Mouse (Mus musculus): ENCODE results near the gene Cactin. TPM values are rescaled to one million over a fixed set of nuclear protein-coding genes. Genes with fewer than 3 reads are reported as not detected.

Cactin gene
- total RNA-seq, 2 experiments from 2014 or later = 24.7 to 25.6 TPM

GRCm38 (mm10) chr10:81363436-81364346 is 42.8 kb downstream of the Cactin start:
- DNase-seq (ENCODE audit: low spot score in 2 of 2) = no peak

GRCm38 (mm10) chr10:81364666-81365065 is 43.8 kb downstream of the Cactin start:
- no peak for DNase-seq (ENCODE audit: low spot score in 2 of 2)

- no peak for DNase-seq (ENCODE audit: low spot score in 2 of 2)
Observed at GRCm38 (mm10) chr10:81365073-81365472, 44.2 kb downstream of the Cactin start.

- no peak for DNase-seq (ENCODE audit: low spot score in 2 of 2)
Observed at GRCm38 (mm10) chr10:81365672-81366476, 45.0 kb downstream of the Cactin start, which contains the start of gene 4930404N11Rik. TSS of gene 4930404N11Rik (minus strand) at chr10:81365816.

- no peak for DNase-seq (ENCODE audit: low spot score in 2 of 2)
Observed at GRCm38 (mm10) chr10:81366477-81367206, 45.7 kb downstream of the Cactin start.

GRCm38 (mm10) chr10:81367207-81367495 is 46.2 kb downstream of the Cactin start:
- no peak for DNase-seq (ENCODE audit: low spot score in 2 of 2)

- DNase-seq (ENCODE audit: low spot score in 2 of 2) = no peak
Observed at GRCm38 (mm10) chr10:81375322-81375721, 54.4 kb downstream of the Cactin start.

Small RNAs within 50 kb of the gene (microRNA-seq; reads per million reads assigned to microRNA genes)
- 39.1 to 42.3 reads per million in 2 experiments for gene Mir3057

Other genes with a start within 250 kb of the Cactin start
- gene Creb3l3, start 222.2 kb upstream of the Cactin start, total RNA-seq (2021) = under 1 TPM; 0.41 to 0.45 TPM
- gene Map2k2, start 215.2 kb upstream of the Cactin start, total RNA-seq (2021) = 100 to 1,000 TPM; 139 to 150 TPM
- gene Zbtb7a, start 185.9 kb upstream of the Cactin start, total RNA-seq (2021) = 10 to 100 TPM; 38.4 to 45.2 TPM
- 10 to 100 TPM; 26.7 to 29.7 TPM for gene Pias4, start 153.2 kb upstream of the Cactin start, total RNA-seq (2021)
- 1,000 to 10,000 TPM; 1,075 to 1,131 TPM for gene Eef2, start 144.5 kb upstream of the Cactin start, total RNA-seq (2021)
- gene Dapk3, start 138.1 kb upstream of the Cactin start, total RNA-seq (2021) = 10 to 100 TPM; 66.1 to 67.9 TPM
- gene 4930442H23Rik, start 137.3 kb upstream of the Cactin start, total RNA-seq (2021) = not detected
- under 1 TPM in 1 of 2 experiments, not detected in 1; 0.18 TPM for gene Nmrk2, start 119.1 kb upstream of the Cactin start, total RNA-seq (2021)
- 100 to 1,000 TPM; 170 to 177 TPM for gene Atcay, start 90.3 kb upstream of the Cactin start, total RNA-seq (2021)
- gene Zfr2, start 87.9 kb upstream of the Cactin start, total RNA-seq (2021) = 10 to 100 TPM; 58.0 to 66.8 TPM
- 100 to 1,000 TPM; 222 to 266 TPM for gene Matk, start 68.2 kb upstream of the Cactin start, total RNA-seq (2021)
- 10 to 100 TPM; 36.1 to 42.5 TPM for gene Mrpl54, start 54.2 kb upstream of the Cactin start, total RNA-seq (2021)
- gene Apba3, start 54.1 kb upstream of the Cactin start, total RNA-seq (2021) = 10 to 100 TPM; 31.3 to 37.4 TPM
- 1 to 10 TPM; 1.4 to 2.3 TPM for gene Tjp3, start 29.5 kb upstream of the Cactin start, total RNA-seq (2021)
- 100 to 1,000 TPM; 305 to 311 TPM for gene Pip5k1c, start 28.1 kb upstream of the Cactin start, total RNA-seq (2021)
- 1 to 10 TPM; 1.9 to 2.9 TPM for gene Tbxa2r, start 7.6 kb downstream of the Cactin start, total RNA-seq (2021)
- 1 to 10 TPM in 1 of 2 experiments, under 1 TPM in 1; 0.94 to 1.2 TPM for gene Gipc3, start 22.2 kb downstream of the Cactin start, total RNA-seq (2021)
- 10 to 100 TPM; 25.1 to 30.9 TPM for gene Hmg20b, start 29.4 kb downstream of the Cactin start, total RNA-seq (2021)
- gene Mfsd12, start 36.4 kb downstream of the Cactin start, total RNA-seq (2021) = 10 to 100 TPM; 37.0 to 40.8 TPM
- under 1 TPM; 0.57 to 0.74 TPM for gene 4930404N11Rik, start 44.7 kb downstream of the Cactin start, total RNA-seq (2021)
- 10 to 100 TPM; 81.2 to 85.2 TPM for gene Fzr1, start 57.4 kb downstream of the Cactin start, total RNA-seq (2021)
- 10 to 100 TPM; 72.0 to 77.3 TPM for gene Dohh, start 63.3 kb downstream of the Cactin start, total RNA-seq (2021)
- gene Gm48551, start 63.4 kb downstream of the Cactin start, total RNA-seq (2021) = 1 to 10 TPM; 2.3 to 4.5 TPM
- gene Gm48552, start 67.9 kb downstream of the Cactin start, total RNA-seq (2021) = 1 to 10 TPM; 1.1 to 3.5 TPM
- gene Smim24, start 71.9 kb downstream of the Cactin start, total RNA-seq (2021) = 1 to 10 TPM; 2.6 to 3.0 TPM
- gene Nfic, start 134.5 kb downstream of the Cactin start, total RNA-seq (2021) = 10 to 100 TPM; 51.2 to 55.8 TPM
- 100 to 1,000 TPM; 259 to 261 TPM for gene Celf5, start 161.6 kb downstream of the Cactin start, total RNA-seq (2021)
- gene Ncln, start 175.3 kb downstream of the Cactin start, total RNA-seq (2021) = 100 to 1,000 TPM in 1 of 2 experiments, 10 to 100 TPM in 1; 89.3 to 116 TPM
- under 1 TPM in 1 of 2 experiments, not detected in 1; 0.30 TPM for gene S1pr4, start 179.0 kb downstream of the Cactin start, total RNA-seq (2021)
- gene Gna15, start 203.1 kb downstream of the Cactin start, total RNA-seq (2021) = 1 to 10 TPM; 1.9 to 3.2 TPM
- gene Gna11, start 224.1 kb downstream of the Cactin start, total RNA-seq (2021) = 100 to 1,000 TPM; 124 to 125 TPM
- 100 to 1,000 TPM; 582 to 612 TPM for gene Aes, start 238.4 kb downstream of the Cactin start, total RNA-seq (2021)

All from layer of hippocampus, postnatal 10 days (tissue).